Mouse (Mus musculus): ENCODE data around the gene Cfap300. TPM values are rescaled to one million over a fixed set of nuclear protein-coding genes. Genes with fewer than 3 reads are reported as not detected.

Cfap300 gene
- polyA plus RNA-seq, 1 experiment from 2014 or later: 13.8 TPM

- H3K4me1 ChIP-seq (ENCODE audit: control insufficient read depth, insufficient read depth, low read length): peaks cover 10% of the 10 kb centered on the region; the same call in 1 of the 2 replicates
- no peaks in the 10 kb centered on the region for H3K9me3 ChIP-seq (ENCODE audit: control insufficient read depth, low read depth, low read length)
- WGBS: 83% methylated on average over 11 of the region's 11 CpGs
- no peak overlapping the region for H3K9ac ChIP-seq (replicated peaks; ENCODE audit: low read depth, low read length)
- no peak overlapping the region for H3K27ac ChIP-seq (ENCODE audit: low read length)
- H3K4me2 ChIP-seq (replicated peaks; ENCODE audit: low read depth, low read length): no peak overlapping the region
- H3K36me3 ChIP-seq (ENCODE audit: control insufficient read depth, insufficient read depth, low read length): no peaks in the 10 kb centered on the region
- no peak for ATAC-seq (ENCODE audit: insufficient number of reproducible peaks, insufficient read depth, low FRiP score, low read depth)
- H3K27me3 ChIP-seq (ENCODE audit: control insufficient read depth, insufficient read depth, low read length): no peaks in the 10 kb centered on the region
- no peak overlapping the region for H3K4me3 ChIP-seq (ENCODE audit: low read depth, low read length)
Measured at GRCm38 (mm10) chr9:7979153-7979916, 63.3 kb downstream of the Cfap300 start.

GRCm38 (mm10) chr9:7978502-7978901 is 64.1 kb downstream of the Cfap300 start:
- Histone ChIP-seq H3K27ac (ENCODE audit: low read length) (no peak overlapping the region), H3K4me2 (replicated peaks; ENCODE audit: low read depth, low read length) (no peak overlapping the region), H3K4me1 (ENCODE audit: control insufficient read depth, insufficient read depth, low read length) (peaks cover 8% of the 10 kb centered on the region; the same call in 1 of the 2 replicates), H3K9ac (replicated peaks; ENCODE audit: low read depth, low read length) (no peak overlapping the region), H3K9me3 (ENCODE audit: control insufficient read depth, low read depth, low read length) (no peaks in the 10 kb centered on the region), H3K36me3 (ENCODE audit: control insufficient read depth, insufficient read depth, low read length) (no peaks in the 10 kb centered on the region), H3K27me3 (ENCODE audit: control insufficient read depth, insufficient read depth, low read length) (no peaks in the 10 kb centered on the region), H3K4me3 (ENCODE audit: low read depth, low read length) (no peak overlapping the region)
- 81% methylated on average over 3 of the region's 3 CpGs for WGBS
- no peak for ATAC-seq (ENCODE audit: insufficient number of reproducible peaks, insufficient read depth, low FRiP score, low read depth)

DNA sequence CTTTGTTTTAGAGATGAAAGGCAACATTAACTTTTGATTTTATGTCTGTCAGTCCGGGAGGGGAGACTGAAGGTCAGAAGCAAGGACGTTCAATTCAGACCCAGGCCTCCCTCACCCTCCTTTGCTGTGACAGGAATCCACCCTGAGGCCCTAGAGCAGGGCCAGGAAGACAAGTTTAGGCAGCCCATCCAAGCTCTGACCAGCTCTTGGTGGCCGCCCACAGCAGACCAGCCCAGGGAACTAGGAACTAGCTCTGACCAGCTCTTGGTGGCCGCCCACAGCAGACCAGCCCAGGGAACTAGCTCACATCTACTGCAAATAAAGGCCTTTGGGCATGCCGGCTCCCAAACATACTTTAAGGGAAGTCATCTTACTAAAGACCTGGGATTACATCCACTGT is 65.0 kb downstream of the Cfap300 start:
- no peaks in the 10 kb centered on the region for H3K27me3 ChIP-seq (ENCODE audit: control insufficient read depth, insufficient read depth, low read length)
- H3K9me3 ChIP-seq (ENCODE audit: control insufficient read depth, low read depth, low read length): no peaks in the 10 kb centered on the region
- no peak for ATAC-seq (ENCODE audit: insufficient number of reproducible peaks, insufficient read depth, low FRiP score, low read depth)
- no peak overlapping the region for H3K4me2 ChIP-seq (replicated peaks; ENCODE audit: low read depth, low read length)
- peaks cover 8% of the 10 kb centered on the region; the same call in 1 of the 2 replicates for H3K4me1 ChIP-seq (ENCODE audit: control insufficient read depth, insufficient read depth, low read length)
- 69% methylated on average over 5 of the region's 5 CpGs for WGBS
- H3K4me3 ChIP-seq (ENCODE audit: low read depth, low read length): no peak overlapping the region
- H3K27ac ChIP-seq (ENCODE audit: low read length): no peak overlapping the region
- H3K36me3 ChIP-seq (ENCODE audit: control insufficient read depth, insufficient read depth, low read length): peaks cover 6% of the 10 kb centered on the region; the same call in 1 of the 2 replicates
- no peak overlapping the region for H3K9ac ChIP-seq (replicated peaks; ENCODE audit: low read depth, low read length)

- H3K4me2 ChIP-seq (replicated peaks; ENCODE audit: low read depth, low read length): no peak overlapping the region
- WGBS: 71% methylated on average over 2 of the region's 2 CpGs
- H3K4me1 ChIP-seq (ENCODE audit: control insufficient read depth, insufficient read depth, low read length): peaks cover 7% of the 10 kb centered on the region; the same call in 1 of the 2 replicates
- no peak overlapping the region for H3K9ac ChIP-seq (replicated peaks; ENCODE audit: low read depth, low read length)
- no peak overlapping the region for H3K27ac ChIP-seq (ENCODE audit: low read length)
- no peak for ATAC-seq (ENCODE audit: insufficient number of reproducible peaks, insufficient read depth, low FRiP score, low read depth)
- no peaks in the 10 kb centered on the region for H3K27me3 ChIP-seq (ENCODE audit: control insufficient read depth, insufficient read depth, low read length)
- no peak overlapping the region for H3K4me3 ChIP-seq (ENCODE audit: low read depth, low read length)
- peaks cover 8% of the 10 kb centered on the region; the same call in 1 of the 2 replicates for H3K36me3 ChIP-seq (ENCODE audit: control insufficient read depth, insufficient read depth, low read length)
- H3K9me3 ChIP-seq (ENCODE audit: control insufficient read depth, low read depth, low read length): no peaks in the 10 kb centered on the region
Measured at GRCm38 (mm10) chr9:7971993-7972392, 70.6 kb downstream of the Cfap300 start.

Other genes starting within 250 kb of the Cfap300 start
- gene Birc2, start 205.8 kb downstream of the Cfap300 start, polyA plus RNA-seq (2014; fragmentation: Nextera tagmentation; extraction: Ambion mirVana): 50.3 and 53.9 TPM in 2 replicates
- 7.7 and 8.4 TPM in 2 replicates for gene Birc3, start 169.6 kb downstream of the Cfap300 start, polyA plus RNA-seq (2014; fragmentation: Nextera tagmentation; extraction: Ambion mirVana)
- gene Yap1, start 38.2 kb downstream of the Cfap300 start, polyA plus RNA-seq (2014; fragmentation: Nextera tagmentation; extraction: Ambion mirVana): 35.1 and 36.2 TPM in 2 replicates
- 3.6 and 3.7 TPM in 2 replicates for gene Cep126, start 91.5 kb upstream of the Cfap300 start, polyA plus RNA-seq (2014; fragmentation: Nextera tagmentation; extraction: Ambion mirVana)

Measured in stomach, embryonic 14.5 days (tissue).